Mouse (Mus musculus) heart, adult 8-10 months (tissue): ENCODE data around the gene Olfr1298. TPM values are rescaled to one million over a fixed set of nuclear protein-coding genes. Genes with fewer than 3 reads are reported as not detected.

Experiments used
- DNase-seq: peaks from one replicate; pipeline ENCODE4 v3.0.0; 2022; ENCODE audit warnings: low spot score
- total RNA-seq, 4 experiments: library from RNA; stranded (reverse); gene quantifications; 2 replicates each; pipeline ENCODE4 v1.2.4; 2022

Gene Olfr1298
- total RNA-seq, result not detected

DNA sequence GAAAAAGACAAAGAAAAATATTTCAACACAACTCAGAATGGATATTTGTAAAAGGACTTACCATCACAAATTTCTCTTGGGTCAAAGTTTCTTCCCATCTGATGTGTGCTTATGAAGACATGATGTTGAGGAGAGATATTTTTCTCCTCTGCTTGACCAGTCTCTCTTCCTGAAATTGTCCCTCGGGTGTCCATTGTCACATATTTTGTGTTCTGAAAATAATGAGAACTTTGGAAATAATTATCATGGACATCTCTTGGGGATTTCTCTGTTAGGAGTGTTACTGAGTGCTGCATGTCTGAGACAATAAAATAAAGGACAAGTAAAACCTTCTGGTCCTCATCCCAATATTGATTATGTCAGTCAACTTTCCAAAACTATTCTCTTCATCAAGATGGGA lies at the start of gene Olfr1298:
TSS of gene Olfr1298 (minus strand) at position 101 of the 400 bp plus-strand sequence.
- DNase-seq, result no peak

- no peak for DNase-seq
Measured at GRCm38 (mm10) chr2:111661119-111661518, 12.1 kb upstream of the Olfr1298 start, which contains the start of gene Olfr1299. Gene Olfr1299, plus strand, starts transcription at chr2:111661419.

- no peak for DNase-seq
Measured at GRCm38 (mm10) chr2:111626397-111626796, 22.6 kb downstream of the Olfr1298 start, which contains the start of gene Olfr1297. Gene Olfr1297, minus strand, starts transcription at chr2:111626497.

Other genes with a start within 250 kb of the Olfr1298 start
- gene Olfr1286, start 226.1 kb downstream of the Olfr1298 start, total RNA-seq, result not detected
- not detected for gene Olfr1287, start 200.1 kb downstream of the Olfr1298 start, total RNA-seq
- not detected for gene Olfr1288, start 175.1 kb downstream of the Olfr1298 start, total RNA-seq
- gene Olfr1289, start 168.4 kb downstream of the Olfr1298 start, total RNA-seq, result not detected
- not detected for gene Olfr1290, start 155.4 kb downstream of the Olfr1298 start, total RNA-seq
- gene Olfr1291-ps1, start 152.0 kb downstream of the Olfr1298 start, total RNA-seq, result not detected
- gene Olfr1293-ps, start 124.0 kb downstream of the Olfr1298 start, total RNA-seq, result not detected
- not detected for gene Olfr1294, start 108.9 kb downstream of the Olfr1298 start, total RNA-seq
- not detected for gene Olfr1295, start 79.5 kb downstream of the Olfr1298 start, total RNA-seq
- gene Olfr1297, start 22.7 kb downstream of the Olfr1298 start, total RNA-seq, result not detected
- not detected for gene Olfr1299, start 12.2 kb upstream of the Olfr1298 start, total RNA-seq
- gene Olfr1301, start 101.8 kb upstream of the Olfr1298 start, total RNA-seq, result not detected
- gene Olfr1302, start 128.2 kb upstream of the Olfr1298 start, total RNA-seq, result not detected
- gene Olfr1303, start 171.1 kb upstream of the Olfr1298 start, total RNA-seq, result not detected
- not detected for gene Olfr1305, start 227.9 kb upstream of the Olfr1298 start, total RNA-seq